Mouse (Mus musculus) thymus, postnatal 36 days (tissue): Measurements from ENCODE around the gene Vwa7.
"Not testable (repeated sequence)": the region's sequence is repeated elsewhere in the genome, so short reads cannot be mapped to it uniquely, and the experiment has no call there.

Source experiments
- DNase-seq, 2 experiments: peaks; one replicate each; pipeline ENCODE4 v3.0.0; 2022; ENCODE audit warnings: mixed read lengths in 2 of 2

Gene Vwa7

DNA sequence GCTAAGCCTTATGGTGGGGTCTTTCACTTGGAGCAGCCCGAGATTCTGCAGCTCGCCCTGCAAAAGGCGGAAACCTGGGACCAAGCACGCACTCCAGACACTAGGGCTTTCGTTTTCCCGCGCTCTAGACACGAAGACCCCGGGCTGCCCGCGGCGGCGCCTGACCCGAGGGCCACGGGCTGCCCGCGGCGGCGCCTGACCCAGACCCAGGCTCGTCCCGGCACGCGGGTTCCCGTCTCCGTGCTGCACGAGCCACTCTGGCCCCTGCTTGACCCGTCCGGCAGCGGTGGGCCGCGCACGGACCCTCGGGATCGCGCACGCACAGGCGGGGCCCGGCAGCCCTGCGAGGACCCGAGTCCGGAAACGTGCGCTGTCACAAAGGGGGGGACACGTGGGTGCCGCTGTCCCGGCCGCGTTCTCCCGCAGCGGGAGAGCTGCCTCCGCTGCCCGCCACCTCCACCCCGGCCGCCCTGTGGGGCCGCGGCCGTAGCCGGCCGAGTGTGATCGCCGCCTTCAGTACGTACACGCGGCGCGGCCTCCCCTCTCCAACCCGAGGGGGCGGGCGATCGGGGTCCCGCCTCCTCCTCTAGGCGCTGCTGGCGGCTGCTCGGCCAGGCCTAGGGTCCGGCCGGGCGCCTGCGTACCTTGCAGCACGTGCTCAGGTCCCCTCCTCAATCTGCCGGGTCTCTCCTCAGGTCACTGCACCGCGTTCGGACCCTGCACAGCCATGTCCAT lies 15.5 kb upstream of the Vwa7 start, which contains the start of gene Vars:
TSS of gene Vars (plus strand) at position 271 of the 735 bp plus-strand sequence.
- DNase-seq: peak; percentile 77 to 82

DNA sequence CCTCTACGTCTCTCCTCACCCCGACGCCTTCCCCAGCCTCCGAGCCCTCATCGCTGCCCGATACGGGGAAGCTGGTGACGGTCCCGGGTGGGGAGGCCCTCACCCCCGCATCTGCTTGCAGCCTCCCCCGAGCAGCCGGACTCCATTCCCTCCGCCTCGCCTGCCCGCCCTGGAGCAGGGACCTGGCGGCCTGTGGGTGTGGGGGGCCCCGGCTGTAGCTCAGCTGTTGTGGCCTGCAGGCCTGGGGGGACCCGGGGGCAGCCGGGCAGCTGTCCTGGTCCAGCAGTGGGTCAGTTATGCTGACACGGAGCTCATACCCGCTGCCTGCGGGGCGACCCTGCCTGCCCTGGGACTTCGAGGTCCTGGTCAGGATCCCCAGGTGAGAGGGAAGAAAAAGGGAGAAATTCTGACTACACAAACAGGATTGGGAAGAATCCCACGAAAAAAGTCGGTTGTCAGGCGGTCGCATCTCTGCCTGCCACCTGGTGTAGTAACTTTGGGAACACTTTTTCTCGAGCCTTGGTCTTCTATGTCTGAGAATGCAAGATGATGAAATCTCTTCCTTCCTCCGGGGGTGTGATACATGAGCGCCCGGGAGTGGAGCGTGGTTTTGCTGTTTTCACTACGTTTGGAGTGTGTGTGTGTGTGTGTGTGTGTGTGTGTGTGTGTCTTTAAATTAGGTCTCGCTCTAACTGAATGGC lies 14.8 kb upstream of the Vwa7 start:
- DNase-seq: no peak

DNA sequence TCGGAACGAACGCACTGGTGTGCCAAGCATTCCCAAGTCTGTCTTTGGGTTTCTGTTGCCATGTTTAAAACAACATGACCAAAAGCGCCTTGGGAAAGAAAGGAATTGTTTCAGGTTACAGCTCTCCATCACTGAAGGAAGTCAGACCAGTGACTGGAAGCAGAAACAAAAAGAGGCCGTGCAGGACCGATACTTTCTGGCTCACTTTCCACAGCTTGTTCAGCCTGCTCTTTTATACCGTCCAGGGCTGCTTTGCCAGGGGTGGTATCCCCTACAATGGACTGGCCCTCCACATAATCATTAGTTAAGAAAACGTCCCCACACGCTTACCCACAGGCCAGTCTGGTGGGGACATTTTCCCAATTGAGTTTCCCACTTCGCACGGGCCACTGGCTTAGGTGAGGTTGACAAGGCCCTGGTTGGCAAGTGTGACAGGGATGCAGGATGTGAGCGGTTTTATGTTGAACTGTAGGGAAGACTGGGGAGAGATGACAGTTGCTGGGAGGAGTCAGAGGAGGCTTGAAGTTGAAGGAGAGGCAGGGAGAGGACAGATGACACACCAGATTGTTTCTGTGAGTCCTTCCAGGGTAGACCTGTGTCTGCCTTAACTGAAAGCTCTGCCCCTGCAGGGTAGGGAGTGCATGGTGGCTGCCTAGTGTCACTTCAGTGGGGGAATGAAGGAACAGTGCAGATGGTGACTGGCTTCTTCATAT lies 14.1 kb upstream of the Vwa7 start:
- no peak for DNase-seq

DNA sequence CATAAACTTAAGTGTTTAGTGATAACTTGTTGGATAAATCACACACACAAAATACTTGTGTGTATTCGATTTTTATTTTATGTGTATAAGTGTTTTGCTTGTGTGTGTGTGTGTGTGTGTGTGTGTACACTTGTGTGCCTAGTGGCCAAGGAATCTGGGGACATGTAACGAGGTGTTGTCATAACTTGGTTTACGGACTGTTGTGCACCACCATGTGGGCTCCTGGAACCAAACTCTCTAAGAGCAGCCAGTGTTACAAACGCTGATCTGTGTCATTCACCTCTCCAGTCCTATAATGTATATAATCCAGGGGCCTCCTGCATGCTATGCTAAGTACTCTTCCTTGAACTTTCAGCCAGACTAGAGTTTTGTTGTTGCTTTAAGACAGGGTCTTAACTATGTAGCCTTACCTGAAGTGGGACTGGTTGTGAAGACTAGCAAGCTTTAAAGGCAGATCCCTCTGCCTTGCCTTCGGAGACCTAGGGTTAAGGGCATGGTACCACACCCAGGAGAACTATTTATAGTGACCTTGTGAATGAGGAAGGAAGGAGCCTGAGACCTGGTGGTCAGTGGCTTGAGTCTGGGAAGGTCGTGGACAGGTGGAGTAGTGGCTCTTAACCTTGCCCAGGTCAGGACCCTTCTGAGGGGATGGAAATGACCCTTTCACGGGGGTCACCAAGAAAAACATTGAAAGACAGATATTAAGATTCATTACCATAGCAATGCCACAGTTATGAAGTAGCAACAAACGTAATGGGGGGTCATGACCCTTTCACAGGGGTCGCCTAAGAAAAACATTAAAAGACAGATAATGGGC lies 13.1 kb upstream of the Vwa7 start:
- DNase-seq: no peak

DNA sequence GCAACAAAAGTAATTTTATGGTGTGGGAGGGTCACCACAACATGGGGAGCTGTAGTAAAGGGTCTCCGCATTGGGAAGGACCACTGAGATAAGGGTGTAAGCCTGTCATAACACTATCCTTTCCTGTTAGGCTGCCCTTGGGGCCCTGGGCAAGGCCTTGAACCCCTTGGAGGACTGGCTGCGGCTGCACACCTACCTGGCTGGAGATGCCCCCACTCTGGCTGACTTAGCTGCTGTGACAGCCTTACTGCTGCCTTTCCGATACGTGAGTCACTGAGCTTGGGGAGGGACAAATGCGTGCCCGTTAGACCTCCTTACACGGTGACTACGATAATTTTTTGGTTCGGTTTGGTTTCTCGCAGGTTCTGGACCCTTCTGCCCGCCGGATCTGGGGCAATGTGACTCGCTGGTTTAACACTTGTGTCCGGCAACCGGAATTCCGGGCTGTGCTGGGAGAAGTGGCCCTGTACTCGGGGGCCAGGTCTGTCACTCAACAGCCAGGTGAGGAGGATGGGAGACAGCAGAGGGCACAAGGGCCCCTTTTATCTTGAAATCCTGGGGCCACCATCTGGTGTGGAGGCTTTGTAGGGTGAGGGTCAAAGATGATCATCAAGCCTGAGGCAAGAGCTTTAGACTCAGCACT lies 12.2 kb upstream of the Vwa7 start:
- no peak for DNase-seq

DNA sequence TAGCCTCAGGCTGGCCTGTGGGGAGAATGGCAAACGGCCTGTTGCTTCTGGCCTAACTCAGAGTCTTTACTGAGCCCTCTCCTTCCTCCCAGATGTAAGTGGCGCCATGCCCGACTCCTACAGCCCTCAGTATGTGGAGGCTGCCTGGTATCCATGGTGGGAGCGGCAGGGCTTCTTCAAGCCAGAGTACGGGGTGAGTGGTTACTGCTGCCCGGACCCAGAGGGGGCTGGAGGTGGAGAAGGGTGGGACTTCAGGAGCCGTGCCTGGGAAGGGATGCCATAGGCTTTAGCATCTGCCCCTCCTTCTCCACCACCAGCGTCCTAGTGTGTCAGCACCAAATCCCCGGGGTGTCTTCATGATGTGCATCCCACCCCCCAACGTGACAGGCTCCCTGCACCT lies 11.2 kb upstream of the Vwa7 start:
- DNase-seq: no peak

DNA sequence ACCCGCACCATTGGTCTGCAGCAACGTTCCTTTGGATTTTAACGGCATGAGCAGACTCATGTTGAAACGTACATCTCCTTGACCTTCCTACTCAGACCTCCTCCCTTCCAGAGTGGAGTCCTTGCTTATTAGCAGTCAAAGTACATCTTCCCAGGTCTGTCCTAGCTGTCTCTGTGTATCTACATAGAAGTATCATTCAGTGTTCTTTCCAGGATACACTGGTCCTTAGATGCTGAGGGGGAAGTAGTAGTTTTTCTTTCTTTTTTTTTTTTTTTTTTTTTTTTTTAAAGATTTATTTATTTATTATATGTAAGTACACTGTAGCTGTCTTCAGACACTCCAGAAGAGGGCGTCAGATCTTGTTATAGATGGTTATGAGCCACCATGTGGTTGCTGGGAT lies 10.5 kb upstream of the Vwa7 start:
- not testable (repeated sequence) for DNase-seq

DNA sequence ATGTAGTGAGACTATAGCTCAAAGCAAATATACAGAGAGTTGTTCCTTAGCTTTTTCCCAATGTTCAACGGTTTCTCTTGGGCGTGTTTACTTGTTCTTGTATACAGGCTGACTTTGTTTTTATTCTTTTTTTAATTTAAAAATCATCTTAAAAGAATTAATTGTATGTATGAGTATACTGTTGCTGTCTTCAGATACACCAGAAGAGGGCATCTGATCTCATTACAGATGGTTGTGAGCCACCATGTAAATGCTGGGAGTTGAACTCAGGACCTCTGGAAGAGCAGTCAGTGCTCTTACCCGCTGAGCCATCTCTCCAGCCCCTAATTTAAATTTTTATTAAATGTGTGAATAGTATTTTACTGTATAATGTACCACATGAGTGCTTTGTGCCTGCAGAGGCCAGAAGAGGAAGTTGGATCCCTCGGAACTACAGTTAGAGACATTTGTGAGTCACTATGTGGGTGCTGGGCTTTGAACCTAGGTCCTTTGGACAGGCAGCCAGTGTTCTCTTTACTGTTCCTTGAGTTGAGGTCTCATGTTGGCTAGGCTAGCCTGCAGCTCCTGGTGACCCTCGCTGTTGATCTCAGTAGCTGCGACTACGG lies 8.9 kb upstream of the Vwa7 start:
- no peak for DNase-seq

DNA sequence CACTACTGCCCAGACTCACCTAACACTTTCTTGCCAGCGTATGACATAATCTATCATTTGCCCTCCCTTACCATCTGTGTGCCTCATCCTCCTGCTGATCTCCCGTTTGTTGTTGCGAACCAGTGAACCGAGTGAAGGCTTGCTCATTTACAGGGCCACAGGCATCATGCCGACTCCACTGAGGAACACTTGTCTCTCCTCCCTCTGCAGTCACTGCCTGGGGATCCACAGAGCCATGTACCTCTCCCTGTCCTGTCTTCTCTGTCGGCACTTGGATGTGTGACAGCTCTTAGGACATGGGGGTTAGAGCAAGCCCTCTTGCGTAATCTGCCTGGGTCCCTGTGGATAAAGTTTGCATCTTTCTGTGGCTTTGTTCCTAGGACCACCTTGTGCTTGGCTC lies 6.8 kb upstream of the Vwa7 start:
- no peak for DNase-seq

DNA sequence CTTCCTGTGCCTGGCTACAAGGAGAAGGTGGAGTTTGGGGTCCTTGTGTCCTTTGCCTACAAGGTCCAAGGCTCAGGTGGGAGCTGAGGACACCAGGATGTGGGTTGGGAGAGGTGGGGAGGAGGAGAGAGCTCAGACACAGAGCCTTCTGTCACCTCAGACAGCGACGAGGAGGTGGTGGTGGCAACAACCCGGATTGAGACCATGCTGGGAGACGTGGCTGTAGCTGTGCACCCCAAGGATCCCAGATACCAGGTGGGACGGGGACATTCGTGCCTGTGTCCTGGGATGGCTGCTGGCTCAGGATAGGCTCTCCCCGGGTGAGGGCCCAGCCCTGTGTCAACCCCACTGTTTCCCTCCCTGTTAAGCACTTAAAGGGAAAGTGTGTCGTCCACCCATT lies 4.9 kb upstream of the Vwa7 start:
- DNase-seq: no peak

DNA sequence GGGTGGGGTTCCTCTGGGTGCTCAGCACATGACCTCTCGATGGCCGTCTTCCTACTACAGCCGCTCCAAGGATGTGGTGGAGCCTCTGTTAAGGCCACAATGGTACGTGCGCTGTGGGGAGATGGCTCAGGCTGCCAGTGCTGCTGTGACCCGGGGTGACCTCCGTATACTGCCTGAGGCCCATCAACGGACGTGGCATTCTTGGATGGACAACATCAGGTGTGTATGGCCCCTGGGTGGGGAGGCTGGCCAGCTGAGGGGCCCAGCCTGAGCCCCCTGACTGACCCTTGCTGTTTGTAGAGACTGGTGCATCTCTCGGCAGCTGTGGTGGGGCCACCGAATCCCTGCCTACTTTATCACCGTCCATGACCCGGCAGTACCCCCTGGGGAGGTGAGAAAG lies 3.9 kb upstream of the Vwa7 start:
- DNase-seq: no peak

DNA sequence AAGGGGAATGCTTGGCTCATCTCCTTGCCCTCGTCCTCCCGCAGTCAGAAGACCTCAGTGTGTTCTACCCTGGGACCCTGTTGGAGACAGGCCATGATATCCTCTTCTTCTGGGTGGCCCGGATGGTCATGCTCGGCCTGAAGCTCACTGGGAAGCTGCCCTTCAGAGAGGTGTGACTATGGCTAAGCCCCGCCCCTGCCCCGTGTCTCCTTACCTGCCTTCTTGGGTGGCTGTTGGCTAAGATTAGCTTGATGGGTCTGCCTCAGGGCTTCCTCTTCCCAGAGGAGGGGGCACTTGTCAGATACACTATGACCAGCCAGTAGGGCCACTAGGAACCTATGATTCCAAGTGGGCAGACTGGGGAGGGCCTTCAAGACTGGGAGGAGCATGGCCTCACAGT lies 3.2 kb upstream of the Vwa7 start:
- no peak for DNase-seq

DNA sequence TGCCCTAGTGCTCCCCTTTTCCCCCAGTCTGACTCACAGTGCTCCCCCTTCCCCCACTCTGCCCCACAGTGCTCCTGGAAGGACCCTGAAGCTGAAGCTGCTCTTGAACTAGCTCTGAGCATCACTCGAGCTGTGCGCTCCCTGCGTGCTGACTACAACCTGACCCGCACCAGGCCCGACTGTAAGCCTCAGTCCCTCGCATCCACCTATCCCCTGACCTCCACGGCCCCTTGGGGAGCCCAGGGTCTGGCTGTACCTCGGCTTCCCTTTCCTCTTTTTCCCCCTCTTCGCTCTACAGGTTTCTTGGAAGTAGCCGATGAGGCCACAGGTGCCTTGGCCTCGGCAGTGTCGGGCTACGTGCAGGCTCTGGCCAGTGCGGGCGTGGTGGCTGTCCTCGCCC lies 1.1 kb upstream of the Vwa7 start:
- no peak for DNase-seq

DNA sequence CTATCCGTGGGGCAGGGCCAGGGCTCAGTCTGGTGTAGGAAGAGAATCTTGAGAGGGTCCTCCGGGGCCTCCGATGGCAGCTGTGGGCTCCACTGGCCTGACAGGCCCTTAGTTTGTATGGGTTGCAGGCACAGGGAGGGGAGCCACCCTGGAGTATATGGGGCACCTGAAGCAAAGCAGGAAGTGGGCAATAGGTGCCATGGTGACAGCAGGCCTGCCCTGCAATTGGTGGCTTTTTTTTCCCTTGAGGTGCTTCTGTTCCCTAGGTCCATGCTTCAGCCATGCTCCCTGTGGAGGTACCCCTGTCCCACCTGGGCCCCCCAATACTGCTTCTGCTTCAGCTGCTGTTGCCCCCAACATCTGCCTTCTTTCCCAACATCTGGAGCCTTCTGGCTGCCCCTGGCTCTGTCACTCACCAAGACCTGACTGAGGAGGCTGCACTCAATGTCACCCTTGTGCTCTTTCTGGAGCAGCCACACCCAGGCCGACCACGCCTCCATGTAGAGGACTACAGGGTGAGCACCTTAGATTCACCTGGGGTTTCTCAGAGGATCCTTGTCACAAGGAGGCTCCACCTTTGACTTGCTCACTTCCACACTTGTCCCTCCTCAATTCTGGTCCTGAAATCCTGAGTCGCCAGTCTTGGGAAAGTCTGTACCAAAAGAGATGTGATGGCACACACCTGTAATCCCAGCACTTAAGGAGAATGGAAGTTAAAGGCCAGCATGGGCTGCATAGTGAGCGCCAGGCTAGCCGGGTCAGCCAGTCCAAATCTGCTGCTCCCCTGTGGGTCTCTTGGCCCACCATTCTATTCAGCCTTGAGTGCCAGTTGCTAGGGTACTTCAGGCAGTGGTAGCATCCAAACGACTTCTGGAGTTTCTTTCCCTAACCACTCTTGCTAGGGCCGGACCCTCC lies 669 bp downstream of the Vwa7 start:
- DNase-seq: no peak

DNA sequence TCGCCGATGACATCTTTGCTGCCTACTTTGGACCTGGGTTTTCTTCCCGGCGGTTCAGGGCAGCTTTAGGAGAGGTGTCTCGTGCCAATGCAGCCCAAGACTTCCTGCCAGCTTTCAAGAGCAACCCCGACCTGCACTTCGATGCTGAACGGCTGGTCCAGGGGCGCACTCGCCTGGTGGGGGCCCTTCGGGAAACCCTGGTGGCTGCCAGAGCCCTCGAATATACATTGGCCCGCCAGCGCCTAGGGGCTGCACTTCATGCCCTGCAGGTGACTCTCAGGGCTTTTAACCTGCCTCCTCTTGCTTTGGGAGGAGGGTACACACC lies 1.3 kb downstream of the Vwa7 start:
- DNase-seq: no peak

DNA sequence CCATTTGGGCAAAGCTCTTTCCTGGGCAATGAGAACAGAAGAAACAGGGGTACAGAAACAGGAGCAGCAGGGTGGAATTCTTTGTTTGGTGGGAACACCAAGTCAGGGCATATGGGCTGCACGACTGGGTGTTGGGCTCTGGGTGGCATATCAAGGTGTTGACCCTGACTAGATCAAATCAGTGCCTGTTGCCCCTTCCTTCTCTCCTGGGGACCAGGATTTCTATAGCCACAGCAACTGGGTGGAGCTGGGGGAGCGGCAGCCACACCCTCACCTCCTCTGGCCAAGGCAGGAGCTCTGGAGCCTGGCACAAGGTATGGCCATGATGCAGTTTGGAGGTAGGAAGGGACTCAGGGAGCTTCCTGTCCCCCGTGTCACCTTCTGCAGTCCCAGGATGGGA lies 1.8 kb downstream of the Vwa7 start:
- DNase-seq: no peak

DNA sequence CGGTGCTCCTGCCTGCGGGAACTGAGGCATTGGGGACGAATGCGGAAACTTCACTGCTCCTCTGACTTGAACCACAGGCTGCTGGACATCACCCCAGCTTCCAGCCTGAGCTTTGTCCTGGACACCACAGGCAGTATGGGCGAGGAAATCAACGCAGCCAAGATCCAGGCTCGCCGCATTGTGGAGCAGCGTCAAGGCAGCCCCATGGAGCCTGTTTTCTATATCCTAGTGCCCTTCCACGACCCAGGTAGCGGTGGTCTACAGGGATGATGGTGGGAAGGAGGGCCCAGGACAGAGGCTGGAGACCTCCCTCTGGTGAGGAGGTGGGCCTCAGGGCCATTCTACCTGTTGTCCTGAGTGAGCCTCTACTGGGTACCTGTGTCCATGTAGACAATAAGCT lies 3.5 kb downstream of the Vwa7 start:
- no peak for DNase-seq

DNA sequence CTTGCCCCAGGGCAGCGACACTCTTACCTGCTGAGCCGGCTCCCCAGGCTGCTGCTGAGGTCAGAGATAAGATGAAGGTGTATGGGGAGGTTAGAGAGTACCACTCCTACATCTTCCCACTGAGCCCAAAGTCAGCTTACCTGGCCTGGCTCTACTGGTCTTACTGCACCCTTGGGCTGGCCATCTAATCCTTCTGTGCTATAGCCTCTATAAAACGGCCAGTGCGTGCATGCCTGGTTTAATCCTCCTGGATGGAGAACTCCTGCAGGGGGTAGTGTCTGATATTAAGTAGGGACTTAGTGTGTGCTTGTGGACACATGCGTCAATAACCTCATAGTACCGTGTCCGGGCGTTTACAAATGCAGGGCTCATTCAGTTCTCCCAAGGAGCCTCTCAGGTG lies 4.2 kb downstream of the Vwa7 start:
- DNase-seq: no peak

DNA sequence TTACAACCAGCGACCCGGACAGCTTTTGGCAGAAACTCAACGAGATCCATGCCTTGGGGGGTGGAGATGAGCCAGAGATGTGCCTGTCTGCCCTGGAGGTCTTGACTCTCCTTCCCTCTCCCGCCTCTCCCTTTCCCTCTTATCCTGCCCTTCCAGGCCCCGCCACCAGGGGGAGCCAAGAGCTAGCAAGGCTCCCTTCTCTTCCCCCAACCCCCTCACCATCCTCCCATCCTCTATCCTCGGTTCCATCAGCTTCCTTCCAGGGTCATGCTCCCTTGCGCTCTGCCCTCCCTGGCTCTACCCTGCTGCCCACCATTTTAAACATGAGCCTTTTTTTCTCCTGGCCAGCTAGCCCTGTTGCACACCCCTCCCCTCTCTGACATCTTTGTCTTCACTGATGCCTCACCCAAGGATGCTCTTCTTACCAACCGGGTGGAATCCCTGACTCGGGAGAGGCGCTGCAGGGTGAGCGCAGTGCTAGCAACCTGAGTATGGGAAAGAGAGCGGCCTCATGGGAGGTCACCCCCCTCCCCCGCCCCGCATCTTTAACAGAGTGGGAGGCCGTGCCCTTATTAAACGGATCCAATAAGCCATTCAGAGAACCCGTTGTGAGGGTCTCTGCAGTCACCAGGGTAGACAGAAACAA lies 4.9 kb downstream of the Vwa7 start:
- peak; percentile 86 to 91 for DNase-seq

DNA sequence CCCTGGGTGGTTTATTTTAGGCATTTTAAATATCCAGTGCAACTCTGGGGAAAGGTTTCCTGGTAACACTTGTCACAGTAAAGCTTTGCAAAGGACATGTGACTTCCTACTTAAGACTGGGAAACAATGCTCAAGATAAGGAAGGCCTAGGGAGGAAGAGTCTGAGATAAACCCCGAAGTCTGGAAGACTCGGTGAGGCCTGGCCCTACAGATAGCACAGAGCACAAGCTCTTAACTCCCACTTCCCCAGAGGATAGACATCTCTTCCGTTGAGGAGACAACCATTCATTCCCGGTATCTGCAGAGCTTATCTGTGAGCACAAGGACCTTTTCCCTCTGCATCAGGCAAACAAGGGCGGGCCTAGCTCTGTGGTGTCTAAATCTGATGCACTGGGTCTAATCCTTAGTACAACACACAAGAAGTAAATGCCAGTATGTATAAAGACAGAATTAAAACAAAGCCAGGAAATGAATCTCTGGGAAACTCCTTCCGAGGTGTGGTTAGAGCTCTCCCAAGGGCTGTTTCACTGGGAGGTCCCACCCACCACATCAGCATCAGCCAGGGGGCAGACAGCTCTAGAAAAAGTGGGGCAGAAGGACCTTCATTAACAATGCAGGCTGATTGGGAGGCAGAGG lies 5.6 kb downstream of the Vwa7 start:
- DNase-seq: no peak
